ENCODE assay signal across 27 mouse cellular contexts in genomic region chr3:55144916-55145315, GRCm38 (mm10). TPM values are rescaled to one million over a fixed set of nuclear protein-coding genes. Genes with fewer than 3 reads are reported as not detected.
"Had no signal": no experiment of that assay in that cellular context is flagged by ENCODE, and none has a peak within 500 bp of the region (broad histone marks: within the 10 kb centered on the region; RNA-seq: fewer than 3 reads in every experiment).

No protein-coding gene starts in this region.

- H3K36me3 ChIP-seq: midbrain, embryonic 12.5 days; neural tube, embryonic 13.5 days; neural tube, embryonic 15.5 days; stomach, embryonic 15.5 days had no signal

- DNase-seq: lung, adult 18-20 months; lung, embryonic 14.5 days; lung, postnatal 10 days; lung, postnatal 36 days; midbrain, embryonic 14.5 days; retina, postnatal 1 day; right cerebral cortex, adult 18-20 months; right cerebral cortex, postnatal 25 days; right cerebral cortex, postnatal 4 days; thymus, adult 2 months; thymus, postnatal 25 days; thymus, postnatal 4 days had no signal

- H3K9me3 ChIP-seq: megakaryocyte, embryonic 14.5 days; midbrain, embryonic 12.5 days; neural tube, embryonic 13.5 days; neural tube, embryonic 15.5 days; stomach, embryonic 15.5 days had no signal

- H3K9ac ChIP-seq: liver, embryonic 14.5 days; lung, embryonic 14.5 days; midbrain, embryonic 12.5 days; neural tube, embryonic 13.5 days; neural tube, embryonic 15.5 days; stomach, embryonic 15.5 days had no signal

- H3K27ac ChIP-seq: liver, embryonic 14.5 days; macrophage; midbrain, embryonic 12.5 days; neural tube, embryonic 13.5 days; neural tube, embryonic 15.5 days; stomach, embryonic 15.5 days; stomach, postnatal 0 days had no signal

- H3K4me3 ChIP-seq: megakaryocyte, embryonic 14.5 days; midbrain, embryonic 12.5 days; neural tube, embryonic 13.5 days; neural tube, embryonic 15.5 days; stomach, embryonic 15.5 days had no signal

- H3K4me1 ChIP-seq: megakaryocyte, embryonic 14.5 days; neural tube, embryonic 13.5 days; neural tube, embryonic 15.5 days; stomach, embryonic 15.5 days had no signal

- H3K27me3 ChIP-seq: megakaryocyte, embryonic 14.5 days; midbrain, embryonic 12.5 days; neural tube, embryonic 13.5 days; neural tube, embryonic 15.5 days; stomach, embryonic 15.5 days had no signal

- H3K4me2 ChIP-seq: lung, embryonic 14.5 days; midbrain, embryonic 12.5 days; neural tube, embryonic 13.5 days; neural tube, embryonic 15.5 days; stomach, embryonic 15.5 days had no signal

RNA-seq across cellular contexts. Expression of gene Ccdc169, which starts 7.8 kb away (rescaled TPM):
- total RNA-seq: megakaryocyte progenitor cell, adult 5-6 weeks; monocyte, adult 5-6 weeks had no signal
- polyA plus RNA-seq: liver, embryonic 14.5 days; liver, embryonic 16.5 days; lung, embryonic 14.5 days; midbrain, embryonic 12.5 days; neural tube, embryonic 13.5 days; neural tube, embryonic 15.5 days; small intestine, adult 2 months; spleen, adult 2 months; thymus, adult 2 months had no signal

RNA-seq across cellular contexts. Expression of gene Sohlh2, which starts 36.9 kb away (rescaled TPM):
- total RNA-seq: megakaryocyte progenitor cell, adult 5-6 weeks; midbrain, postnatal 0 days; monocyte, adult 5-6 weeks had no signal
- polyA plus RNA-seq: liver, embryonic 14.5 days; liver, embryonic 16.5 days; lung, embryonic 14.5 days; lung, embryonic 16.5 days; macrophage; midbrain, embryonic 12.5 days; midbrain, embryonic 14.5 days; midbrain, postnatal 0 days; neural tube, embryonic 13.5 days; neural tube, embryonic 15.5 days; small intestine, adult 2 months; spleen, adult 2 months; stomach, embryonic 15.5 days; stomach, postnatal 0 days had no signal
